Mouse (Mus musculus) neural tube, embryonic 15.5 days (tissue): ENCODE data around the gene Col4a3bp. TPM values are rescaled to one million over a fixed set of nuclear protein-coding genes. Genes with fewer than 3 reads are reported as not detected.

Experiments used
- ATAC-seq: fragments of 200-750 bp; cut with Nextera tagmentation; 2 replicates; pipeline ENCODE4 v1.8.0; 2017; ENCODE audit warnings: mild to moderate bottlenecking, moderate TSS enrichment, moderate library complexity; ENCODE audit not compliant: low FRiP score
- H3K27ac ChIP-seq: fragments of 300-500 bp; sonication (generic); replicated peaks from 2 replicates; pipeline ENCODE4 v1.5.1; 2015; ENCODE audit warnings: mild to moderate bottlenecking, inconsistent platforms
- H3K27me3 ChIP-seq: fragments of 300-500 bp; sonication (generic); replicated peaks from 2 replicates; pipeline ENCODE4 v1.6.1; 2015; ENCODE audit warnings: inconsistent platforms
- H3K36me3 ChIP-seq: fragments of 300-500 bp; sonication (generic); 2 replicates; pipeline ENCODE4 v1.6.1; 2015; ENCODE audit warnings: inconsistent platforms
- H3K4me1 ChIP-seq: fragments of 300-500 bp; sonication (generic); 2 replicates; pipeline ENCODE4 v1.6.1; 2015; ENCODE audit warnings: inconsistent platforms
- H3K4me2 ChIP-seq: fragments of 300-500 bp; sonication (generic); 2 replicates; pipeline ENCODE4 v1.6.1; 2015; ENCODE audit warnings: inconsistent platforms, mild to moderate bottlenecking, moderate library complexity
- H3K4me3 ChIP-seq: fragments of 300-500 bp; sonication (generic); replicated peaks from 2 replicates; pipeline ENCODE4 v1.5.1; 2015; ENCODE audit warnings: mild to moderate bottlenecking, inconsistent platforms
- H3K9ac ChIP-seq: fragments of 300-500 bp; sonication (generic); replicated peaks from 2 replicates; pipeline ENCODE4 v1.6.1; 2015; ENCODE audit warnings: mild to moderate bottlenecking, inconsistent platforms
- H3K9me3 ChIP-seq: fragments of 300-500 bp; sonication (generic); replicated peaks from 2 replicates; pipeline ENCODE4 v1.6.1; 2016; ENCODE audit warnings: inconsistent platforms
- WGBS: fragments of 180-500 bp; shearing (Covaris S2); methylation state at CpG from one replicate; pipeline ENCODE4 v1.1.7; 2015; ENCODE audit warnings: mixed read lengths; 5-methylcytosine and 5-hydroxymethylcytosine counted together
- polyA plus RNA-seq: library from polyadenylated mRNA; unstranded; fragments of >200 nt; fragmentation: Nextera tagmentation; extraction: Ambion mirVana; gene quantifications from 2 replicates; pipeline ENCODE4 v1.2.1, GENCODE M21; 2015

The Col4a3bp gene
- 9.0 and 10.0 TPM in 2 replicates for polyA plus RNA-seq

DNA sequence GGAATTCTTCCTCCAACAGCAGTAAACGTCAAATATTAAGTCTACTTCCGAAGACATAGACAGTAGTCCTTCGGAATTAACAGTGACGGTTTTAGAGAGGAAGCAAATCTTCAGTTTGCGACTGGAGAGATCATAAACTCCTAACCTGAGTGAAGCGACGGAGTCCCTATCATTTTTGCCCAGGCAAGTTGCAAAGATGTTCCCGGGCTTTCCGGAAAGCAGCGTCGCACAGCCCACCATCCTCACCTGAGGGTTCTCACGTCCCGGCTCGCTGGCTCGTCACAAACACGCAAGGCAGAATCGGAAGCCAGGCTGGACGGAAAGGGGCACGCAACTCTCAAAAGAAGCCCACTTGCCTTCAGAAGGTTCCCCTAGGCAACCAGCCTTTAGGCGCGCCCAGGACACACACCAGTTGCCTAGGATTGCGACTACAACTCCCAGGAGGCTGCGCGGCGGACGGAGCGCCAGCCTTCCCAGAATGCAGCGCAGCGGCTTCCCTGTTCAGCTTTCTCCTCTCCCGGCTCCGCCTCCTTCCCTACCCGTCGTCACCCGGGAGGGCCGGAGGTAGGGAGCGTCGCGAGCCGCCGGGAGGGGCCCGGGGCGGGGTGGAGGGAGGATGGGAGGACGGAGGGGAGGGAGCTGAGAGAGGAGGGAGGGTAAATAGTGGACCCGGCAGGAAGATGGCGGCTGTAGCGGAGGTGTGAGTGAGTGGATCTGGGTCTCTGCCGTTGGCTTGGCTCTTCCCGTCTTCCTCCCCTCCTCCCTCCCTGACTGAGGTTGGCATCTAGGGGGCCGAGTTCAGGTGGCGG, at the start of gene Col4a3bp, which contains the start of gene Polk:
TSS of gene Col4a3bp (plus strand) at position 538 of the 809 bp plus-strand sequence.
TSS of gene Polk (minus strand) at position 499 of the 809 bp plus-strand sequence.
- H3K27ac ChIP-seq, result peak within 1 kb of the TSS; percentile 95
- WGBS, result under 1% methylated on average over 46 of the region's 50 CpGs
- H3K9ac ChIP-seq, result peak within 1 kb of the TSS; percentile 94
- no peaks in the 10 kb centered on the region for H3K27me3 ChIP-seq
- peaks cover 17% of the 10 kb centered on the region for H3K4me1 ChIP-seq
- H3K36me3 ChIP-seq, result no peaks in the 10 kb centered on the region
- peak within 1 kb of the TSS; percentile 95 for H3K4me3 ChIP-seq
- ATAC-seq, result peak; percentile 99
- no peaks in the 10 kb centered on the region for H3K9me3 ChIP-seq
- H3K4me2 ChIP-seq, result peak within 1 kb of the TSS; percentile 80

DNA sequence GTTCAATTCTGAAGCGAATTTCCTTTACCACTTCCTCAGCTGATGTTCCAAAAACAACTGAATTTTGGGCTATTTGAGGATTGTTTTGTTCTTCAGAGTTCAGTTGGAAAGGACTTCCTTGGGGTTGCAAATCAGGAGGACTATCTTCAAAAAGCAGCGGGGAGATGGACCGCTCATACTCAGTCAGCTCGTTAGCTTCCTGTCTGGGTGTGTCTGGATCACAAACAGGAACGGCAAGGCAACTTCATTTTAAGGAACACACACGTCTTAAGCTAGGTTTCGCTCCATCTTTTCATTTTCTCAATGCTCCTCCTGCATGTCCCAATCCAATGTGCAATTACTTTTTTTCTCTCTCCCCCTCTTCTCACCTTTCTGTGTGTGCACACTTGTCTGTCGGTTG, 45.8 kb upstream of the Col4a3bp start:
- Histone ChIP-seq H3K4me1 (no peaks in the 10 kb centered on the region), H3K27ac (no peak overlapping the region), H3K4me2 (no peak overlapping the region), H3K9me3 (no peaks in the 10 kb centered on the region), H3K4me3 (no peak overlapping the region), H3K36me3 (no peaks in the 10 kb centered on the region), H3K27me3 (no peaks in the 10 kb centered on the region), H3K9ac (no peak overlapping the region)
- WGBS, result 81% methylated on average over 8 of the region's 8 CpGs
- no peak for ATAC-seq

DNA sequence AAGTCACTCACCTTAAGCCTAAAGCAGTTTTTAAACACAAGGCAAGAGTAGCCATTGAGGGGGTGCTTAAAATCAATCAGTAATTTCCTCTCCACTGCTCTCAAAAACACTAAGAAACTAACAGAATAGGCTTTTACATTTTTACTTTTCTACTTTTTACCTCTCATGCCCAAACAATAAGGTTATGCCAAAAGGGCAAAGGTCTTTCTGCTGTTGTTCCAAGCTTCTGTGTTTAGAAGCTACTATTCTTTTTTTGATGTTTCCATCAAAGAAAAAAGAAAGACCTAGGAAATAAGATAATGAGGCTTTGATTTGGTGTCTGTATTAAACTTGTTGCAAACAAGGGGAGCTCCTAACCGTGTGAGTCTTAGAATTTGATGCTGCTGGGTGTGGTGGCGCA, 42.5 kb upstream of the Col4a3bp start:
- H3K9ac ChIP-seq, result no peak overlapping the region
- no peaks in the 10 kb centered on the region for H3K36me3 ChIP-seq
- 82% methylated on average over 2 of the region's 2 CpGs for WGBS
- H3K4me3 ChIP-seq, result no peak overlapping the region
- H3K4me2 ChIP-seq, result no peak overlapping the region
- no peak overlapping the region for H3K27ac ChIP-seq
- H3K27me3 ChIP-seq, result no peaks in the 10 kb centered on the region
- no peaks in the 10 kb centered on the region for H3K4me1 ChIP-seq
- no peaks in the 10 kb centered on the region for H3K9me3 ChIP-seq
- no peak for ATAC-seq

DNA sequence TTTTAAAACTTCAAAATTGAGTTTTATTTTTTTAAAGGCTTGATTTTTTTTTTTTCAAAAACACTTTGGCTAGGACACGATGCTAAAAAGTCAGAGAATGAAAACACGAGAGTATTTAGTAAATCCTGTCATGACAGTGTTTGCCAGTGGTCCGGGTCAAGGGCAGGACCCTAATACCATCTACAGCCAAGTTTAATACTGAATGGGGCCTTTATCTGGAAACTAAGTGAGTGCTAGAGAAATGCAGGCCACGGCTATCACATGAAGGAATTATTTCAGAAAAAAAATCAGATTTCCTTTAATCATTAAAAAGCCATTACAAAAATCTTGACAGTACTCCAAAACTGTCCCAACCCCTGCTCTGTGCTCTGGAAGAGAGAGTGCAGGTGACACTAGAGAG, 36.8 kb upstream of the Col4a3bp start:
- H3K27ac ChIP-seq, result no peak overlapping the region
- no peak overlapping the region for H3K4me2 ChIP-seq
- ATAC-seq, result no peak
- H3K9ac ChIP-seq, result no peak overlapping the region
- no peaks in the 10 kb centered on the region for H3K4me1 ChIP-seq
- no peak overlapping the region for H3K4me3 ChIP-seq
- 84% methylated on average over 4 of the region's 4 CpGs for WGBS
- no peaks in the 10 kb centered on the region for H3K36me3 ChIP-seq
- no peaks in the 10 kb centered on the region for H3K9me3 ChIP-seq
- no peaks in the 10 kb centered on the region for H3K27me3 ChIP-seq

DNA sequence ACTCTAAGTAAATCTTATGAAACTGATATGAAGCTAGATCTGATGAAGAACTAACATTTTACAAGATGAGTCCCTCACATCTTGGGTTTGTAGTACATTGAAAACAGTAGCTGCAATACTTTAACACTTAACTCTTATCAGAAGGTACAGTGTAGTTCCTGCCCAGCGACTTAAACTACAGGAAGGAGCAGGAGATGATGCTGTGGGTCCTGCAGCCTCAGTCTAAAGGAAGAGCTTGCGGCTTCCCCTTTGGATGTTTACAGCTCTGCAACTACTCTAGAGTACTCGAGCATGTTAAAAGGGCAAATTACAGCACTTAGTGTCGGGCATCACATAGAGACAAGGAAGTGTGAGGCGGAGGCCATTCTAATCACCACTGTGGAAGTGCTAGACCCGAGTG, 36.1 kb upstream of the Col4a3bp start:
- WGBS, result 65% methylated on average over 6 of the region's 6 CpGs

DNA sequence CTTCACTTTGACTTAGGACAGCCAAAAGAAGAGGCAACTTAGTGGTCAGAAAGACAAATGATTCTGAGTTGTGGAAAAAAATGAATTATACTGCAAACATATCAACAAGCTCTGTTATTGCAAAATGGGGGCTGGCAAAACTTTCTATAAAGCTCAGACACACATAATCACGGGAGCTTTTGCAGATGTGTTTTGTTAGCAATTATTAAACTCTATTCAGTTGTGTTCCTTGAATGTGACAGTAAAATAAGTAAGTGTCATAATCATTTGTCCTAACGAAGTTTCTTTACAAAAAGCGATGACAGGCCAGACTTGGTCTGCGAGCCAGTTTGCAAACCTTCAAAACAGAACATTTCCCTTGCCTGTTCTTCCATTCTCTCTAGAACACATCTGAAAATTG, 34.9 kb upstream of the Col4a3bp start:
- no peaks in the 10 kb centered on the region for H3K9me3 ChIP-seq
- WGBS, result 97% methylated on average over 4 of the region's 4 CpGs
- ATAC-seq, result no peak

More for the DNA sequence above, 36.1 kb upstream of the Col4a3bp start:
- Histone ChIP-seq H3K4me2 (no peak overlapping the region), H3K9ac (no peak overlapping the region), H3K9me3 (no peaks in the 10 kb centered on the region), H3K36me3 (no peaks in the 10 kb centered on the region), H3K4me1 (no peaks in the 10 kb centered on the region), H3K27ac (no peak overlapping the region), H3K4me3 (no peak overlapping the region), H3K27me3 (no peaks in the 10 kb centered on the region)
- no peak for ATAC-seq

DNA sequence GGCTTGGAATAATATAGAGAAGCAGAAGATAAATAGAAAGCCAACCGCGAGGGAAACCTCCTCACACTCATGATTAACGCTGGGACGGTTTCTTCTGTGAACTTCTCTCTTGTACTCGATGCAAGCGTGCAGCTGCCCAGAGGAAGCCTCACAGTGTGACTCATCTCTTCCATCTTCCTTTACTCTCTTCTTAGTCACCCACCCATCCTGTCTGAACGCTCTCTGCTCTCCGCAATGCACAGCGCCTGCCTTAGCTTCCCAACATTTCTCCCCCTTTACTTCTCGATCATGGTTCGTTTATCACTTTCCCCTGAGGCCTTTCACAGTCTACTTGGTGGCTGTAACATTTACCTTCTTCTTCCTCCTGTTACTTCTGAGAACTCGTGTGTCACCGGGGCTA, 31.8 kb upstream of the Col4a3bp start:
- H3K27ac ChIP-seq, result no peak overlapping the region
- H3K4me1 ChIP-seq, result no peaks in the 10 kb centered on the region
- no peaks in the 10 kb centered on the region for H3K36me3 ChIP-seq
- no peak overlapping the region for H3K4me3 ChIP-seq
- no peaks in the 10 kb centered on the region for H3K27me3 ChIP-seq
- no peak overlapping the region for H3K4me2 ChIP-seq
- 83% methylated on average over 13 of the region's 13 CpGs for WGBS
- ATAC-seq, result no peak
- no peak overlapping the region for H3K9ac ChIP-seq
- H3K9me3 ChIP-seq, result no peaks in the 10 kb centered on the region

More for the DNA sequence above, 34.9 kb upstream of the Col4a3bp start:
- Histone ChIP-seq H3K36me3 (no peaks in the 10 kb centered on the region), H3K4me3 (no peak overlapping the region), H3K9ac (no peak overlapping the region), H3K27me3 (no peaks in the 10 kb centered on the region), H3K4me2 (no peak overlapping the region), H3K27ac (no peak overlapping the region), H3K4me1 (no peaks in the 10 kb centered on the region)

DNA sequence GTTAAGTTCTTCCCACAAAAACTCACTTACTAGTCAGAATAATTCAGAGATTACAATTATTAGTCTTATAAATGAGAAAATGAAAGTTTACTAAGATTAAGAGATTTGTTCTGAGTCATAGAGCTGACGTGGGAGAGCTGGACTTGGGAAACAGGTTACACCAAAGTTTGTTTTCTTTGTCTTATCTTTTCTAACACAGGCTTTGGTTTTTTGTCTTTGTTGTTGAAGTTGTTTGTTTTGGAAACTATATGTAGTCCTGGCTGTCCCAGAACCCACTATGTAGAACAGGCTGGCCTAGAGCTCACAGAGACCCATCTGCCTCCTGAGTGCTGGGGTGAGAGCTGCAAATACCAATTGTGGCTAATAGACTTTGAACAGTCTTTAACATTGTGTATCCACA, 31.2 kb upstream of the Col4a3bp start:
- Histone ChIP-seq H3K27me3 (no peaks in the 10 kb centered on the region), H3K27ac (no peak overlapping the region), H3K4me3 (no peak overlapping the region), H3K9ac (no peak overlapping the region), H3K4me1 (no peaks in the 10 kb centered on the region), H3K4me2 (no peak overlapping the region), H3K9me3 (no peaks in the 10 kb centered on the region), H3K36me3 (no peaks in the 10 kb centered on the region)
- 92% methylated on average over 1 of the region's 1 CpGs for WGBS
- no peak for ATAC-seq

DNA sequence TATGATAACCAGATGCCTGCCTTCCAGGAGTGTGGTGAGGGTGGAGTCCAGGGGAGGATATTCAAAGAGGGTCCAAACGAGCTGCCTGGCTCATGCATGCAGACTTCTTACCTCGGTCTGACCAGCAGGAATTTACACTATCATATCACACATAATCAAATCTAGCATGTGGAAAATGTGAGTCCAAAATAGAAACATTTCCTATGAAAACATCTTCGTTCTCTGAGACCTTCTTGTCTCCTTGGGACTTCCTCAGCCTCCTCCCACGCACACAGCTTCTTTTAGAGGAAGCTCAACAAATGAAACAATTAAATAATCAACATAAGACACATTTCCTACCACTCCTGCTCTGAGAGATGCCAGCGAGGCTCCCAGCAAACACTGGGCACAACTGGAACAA, 30.5 kb upstream of the Col4a3bp start:
- WGBS, result 70% methylated on average over 5 of the region's 5 CpGs
- Histone ChIP-seq H3K4me1 (no peaks in the 10 kb centered on the region), H3K9me3 (no peaks in the 10 kb centered on the region), H3K36me3 (no peaks in the 10 kb centered on the region), H3K4me3 (no peak overlapping the region), H3K9ac (no peak overlapping the region), H3K27ac (no peak overlapping the region), H3K4me2 (no peak overlapping the region), H3K27me3 (no peaks in the 10 kb centered on the region)
- ATAC-seq, result no peak

DNA sequence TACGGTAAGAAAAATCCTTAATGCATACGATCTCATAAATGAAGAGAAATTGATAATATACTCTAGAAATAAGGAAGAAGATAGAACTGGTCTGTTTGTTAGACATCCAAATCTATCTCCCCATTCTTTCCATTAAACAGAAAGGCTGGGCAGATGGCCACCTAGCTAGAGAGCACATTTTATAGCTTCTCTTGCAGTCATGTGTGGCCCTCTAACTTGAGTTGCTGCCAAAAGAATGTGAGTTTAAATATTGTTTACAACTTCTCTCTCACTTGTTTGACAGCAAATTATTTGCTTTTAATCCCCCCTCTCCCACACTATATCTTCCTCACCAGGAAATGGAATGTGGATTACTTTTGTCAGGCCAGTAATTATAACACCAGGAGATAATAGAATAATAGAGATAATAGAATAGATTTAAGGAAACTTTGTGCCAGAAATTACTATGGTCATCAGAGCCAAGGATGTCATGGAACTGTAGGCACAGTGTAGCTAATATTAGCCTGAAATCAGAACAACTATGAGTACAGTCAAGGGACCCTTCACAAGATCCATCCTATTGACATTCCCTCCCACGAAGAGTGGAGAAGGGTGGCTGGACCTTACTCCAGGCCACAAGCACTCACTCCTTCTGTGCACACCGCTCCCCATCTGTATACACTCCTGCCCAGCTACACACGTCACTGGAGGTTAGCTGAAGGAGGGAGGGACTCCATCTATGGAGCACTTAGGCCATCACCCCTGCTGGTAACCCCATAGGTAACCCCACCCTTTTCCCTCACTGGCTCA, 28.1 kb upstream of the Col4a3bp start:
- no peaks in the 10 kb centered on the region for H3K36me3 ChIP-seq
- no peak overlapping the region for H3K9ac ChIP-seq
- ATAC-seq, result no peak
- no peaks in the 10 kb centered on the region for H3K27me3 ChIP-seq
- no peak overlapping the region for H3K4me3 ChIP-seq
- no peaks in the 10 kb centered on the region for H3K4me1 ChIP-seq
- no peaks in the 10 kb centered on the region for H3K9me3 ChIP-seq
- 86% methylated on average over 5 of the region's 5 CpGs for whole genome bisulfite sequencing
- H3K4me2 ChIP-seq, result no peak overlapping the region
- no peak overlapping the region for H3K27ac ChIP-seq

DNA sequence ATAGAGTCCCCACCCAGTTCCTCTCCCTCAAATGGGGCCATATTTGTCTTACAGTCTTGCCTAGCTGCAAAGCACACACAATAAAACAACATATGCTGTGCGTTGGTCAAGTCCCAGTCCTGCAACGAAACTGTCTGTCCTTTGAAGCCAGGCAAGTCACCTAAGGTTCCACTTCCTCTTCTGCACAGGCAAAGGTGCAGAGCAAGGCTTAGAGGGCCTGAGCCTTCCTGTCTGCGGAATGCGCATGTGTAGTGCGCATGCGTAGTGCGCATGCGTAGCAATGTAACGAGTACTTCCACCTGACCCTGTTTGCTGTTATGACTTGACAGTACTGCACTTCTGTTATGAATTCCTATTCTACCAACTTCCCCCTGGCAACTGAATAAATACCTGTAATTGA, 26.2 kb upstream of the Col4a3bp start:
- H3K4me3 ChIP-seq, result no peak overlapping the region

DNA sequence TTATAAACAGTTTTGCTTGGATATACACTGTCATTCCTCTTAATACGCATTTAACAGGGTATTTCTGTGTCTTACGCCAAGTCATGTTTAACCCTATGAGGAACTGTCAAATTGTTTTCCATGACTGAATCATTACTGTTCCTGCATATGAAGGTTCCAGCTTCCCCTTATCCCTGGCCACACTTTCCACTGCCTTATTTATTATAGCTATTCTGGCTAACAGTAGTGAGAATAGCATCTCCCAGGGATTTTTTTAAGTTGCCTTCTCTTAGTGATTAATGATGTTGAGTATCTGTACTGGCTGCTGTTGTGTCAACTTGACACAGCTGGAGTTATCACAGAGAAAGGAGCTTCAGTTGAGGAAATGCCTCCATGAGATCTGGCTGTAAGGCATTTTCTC, 25.1 kb upstream of the Col4a3bp start:
- Histone ChIP-seq H3K27ac (no peak overlapping the region), H3K36me3 (no peaks in the 10 kb centered on the region), H3K27me3 (no peaks in the 10 kb centered on the region), H3K9me3 (no peaks in the 10 kb centered on the region), H3K4me3 (no peak overlapping the region), H3K9ac (no peak overlapping the region), H3K4me2 (no peak overlapping the region), H3K4me1 (no peaks in the 10 kb centered on the region)
- 85% methylated on average over 2 of the region's 2 CpGs for WGBS
- no peak for ATAC-seq

More for the DNA sequence above, 26.2 kb upstream of the Col4a3bp start:
- H3K4me2 ChIP-seq, result no peak overlapping the region
- H3K9ac ChIP-seq, result no peak overlapping the region
- H3K36me3 ChIP-seq, result no peaks in the 10 kb centered on the region
- no peaks in the 10 kb centered on the region for H3K27me3 ChIP-seq
- no peak for ATAC-seq
- H3K9me3 ChIP-seq, result no peaks in the 10 kb centered on the region
- H3K27ac ChIP-seq, result no peak overlapping the region
- 95% methylated on average over 9 of the region's 9 CpGs for WGBS
- H3K4me1 ChIP-seq, result no peaks in the 10 kb centered on the region
